Mouse (Mus musculus) cortical plate, adult 2 months (tissue): ENCODE results near the gene Csl. TPM values are rescaled to one million over a fixed set of nuclear protein-coding genes. Genes with fewer than 3 reads are reported as not detected.

Source experiments
- H3K27ac ChIP-seq: fragments of 200-500 bp; 2 replicates; pipeline ENCODE4 v1.5.1; 2012; ENCODE audit warnings: low read length, control low read depth, inconsistent platforms; ENCODE audit not compliant: insufficient read depth
- H3K4me1 ChIP-seq: fragments of 200-500 bp; 2 replicates; pipeline ENCODE4 v1.6.1; 2011; ENCODE audit warnings: low read length; ENCODE audit not compliant: control insufficient read depth, insufficient read depth
- H3K4me3 ChIP-seq: fragments of 200-500 bp; 2 replicates; pipeline ENCODE4 v1.5.1; 2011; ENCODE audit warnings: mild to moderate bottlenecking, low read length, control low read depth; ENCODE audit not compliant: insufficient read depth
- CTCF ChIP-seq: fragments of 200-500 bp; IDR thresholded peaks from 2 replicates; pipeline ENCODE4 v1.5.1; 2011; ENCODE audit warnings: mild to moderate bottlenecking, control low read depth, low read length; ENCODE audit not compliant: insufficient read depth; ENCODE audit errors: extremely low read depth
- POLR2A ChIP-seq: fragments of 200-500 bp; IDR thresholded peaks from 2 replicates; pipeline ENCODE4 v1.6.1; 2011; ENCODE audit warnings: mild to moderate bottlenecking, low read length, control low read depth; ENCODE audit not compliant: insufficient read depth; ENCODE audit errors: extremely low read depth
- polyA plus RNA-seq: library from polyadenylated mRNA; depleted of rRNA; stranded (reverse); fragments of >200 nt; gene quantifications from 2 replicates; pipeline ENCODE4 v1.2.3, GENCODE M21; 2012; rRNA removed

The Csl gene
- 0.04 TPM in 1 of 2 replicates, not detected in the other for polyA plus RNA-seq

- TF ChIP-seq CTCF = no peak
Measured at GRCm38 (mm10) chr10:99759558-99759957, at the start of gene Csl. Gene Csl (minus strand): TSS chr10:99759658.

GRCm38 (mm10) chr10:99789418-99789817, 30.0 kb upstream of the Csl start:
- no peak for TF ChIP-seq POLR2A
- TF ChIP-seq CTCF = no peak
- no peaks in the 10 kb centered on the region for H3K4me1 ChIP-seq
- H3K4me3 ChIP-seq = no peak overlapping the region
- no peak overlapping the region for H3K27ac ChIP-seq

More at GRCm38 (mm10) chr10:99759558-99759957, at the start of gene Csl:
- Histone ChIP-seq H3K4me1 (no peaks in the 10 kb centered on the region), H3K4me3 (no peak within 1 kb of the TSS), H3K27ac (no peak within 1 kb of the TSS)

- Histone ChIP-seq H3K27ac (no peak overlapping the region), H3K4me3 (no peak overlapping the region), H3K4me1 (no peaks in the 10 kb centered on the region)
- no peak for TF ChIP-seq CTCF
- TF ChIP-seq POLR2A = no peak
Measured at GRCm38 (mm10) chr10:99774228-99775120, 15.0 kb upstream of the Csl start.

- Histone ChIP-seq H3K4me3 (no peak overlapping the region), H3K4me1 (no peaks in the 10 kb centered on the region), H3K27ac (no peak overlapping the region)
- TF ChIP-seq CTCF = no peak
- no peak for TF ChIP-seq POLR2A
Measured at GRCm38 (mm10) chr10:99750146-99750545, 9.3 kb downstream of the Csl start.

- TF ChIP-seq POLR2A (no peak), CTCF (no peak)
- H3K4me1 ChIP-seq = no peaks in the 10 kb centered on the region
- no peak overlapping the region for H3K4me3 ChIP-seq
- no peak overlapping the region for H3K27ac ChIP-seq
Measured at GRCm38 (mm10) chr10:99748668-99749260, 10.7 kb downstream of the Csl start.

- Histone ChIP-seq H3K4me1 (no peaks in the 10 kb centered on the region), H3K4me3 (no peak overlapping the region), H3K27ac (no peak overlapping the region)
- TF ChIP-seq CTCF = no peak
- TF ChIP-seq POLR2A = no peak
Measured at GRCm38 (mm10) chr10:99748009-99748408, 11.4 kb downstream of the Csl start.

- no peak for TF ChIP-seq POLR2A
- TF ChIP-seq CTCF = no peak
- Histone ChIP-seq H3K4me1 (no peaks in the 10 kb centered on the region), H3K4me3 (no peak overlapping the region), H3K27ac (no peak overlapping the region)
Measured at GRCm38 (mm10) chr10:99741609-99742280, 17.7 kb downstream of the Csl start.

- TF ChIP-seq POLR2A (no peak), CTCF (no peak)
- Histone ChIP-seq H3K4me1 (no peaks in the 10 kb centered on the region), H3K4me3 (no peak overlapping the region), H3K27ac (no peak overlapping the region)
Measured at GRCm38 (mm10) chr10:99713129-99713528, 46.3 kb downstream of the Csl start.

GRCm38 (mm10) chr10:99711567-99711966, 47.9 kb downstream of the Csl start:
- TF ChIP-seq POLR2A (no peak), CTCF (no peak)
- Histone ChIP-seq H3K4me1 (no peaks in the 10 kb centered on the region), H3K4me3 (no peak overlapping the region), H3K27ac (no peak overlapping the region)
